Mouse (Mus musculus): ENCODE measurements around the gene Padi1. TPM values are rescaled to one million over a fixed set of nuclear protein-coding genes. Genes with fewer than 3 reads are reported as not detected.

Padi1 gene
- total RNA-seq, 1 experiment: 0.09 TPM

DNA sequence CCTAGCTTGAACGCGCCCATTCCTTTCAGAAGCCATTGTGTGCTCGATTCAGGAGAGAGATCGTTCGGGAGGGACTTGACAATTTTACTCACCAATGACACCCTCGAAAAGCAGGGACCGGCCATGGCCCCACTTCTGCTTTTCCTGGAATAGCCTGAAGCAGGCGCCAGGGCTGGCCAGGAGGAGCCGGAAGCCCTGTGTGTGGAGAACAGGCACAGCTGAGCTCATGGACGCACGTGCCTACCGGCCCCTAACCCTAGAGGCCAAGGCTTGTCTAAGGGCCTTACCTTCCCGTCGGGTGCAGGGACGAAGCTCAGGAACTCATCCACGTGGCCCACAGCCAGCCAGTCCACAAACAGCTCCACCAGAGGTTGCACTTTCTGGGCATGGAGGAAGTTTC is 54.5 kb downstream of the Padi1 start:
- H3K4me1 ChIP-seq (ENCODE audit: control insufficient read depth in 2 of 2, insufficient read depth in 2 of 2, low read length in 2 of 2, poor library complexity in 1 of 2): no peaks in the 10 kb centered on the region
- TF ChIP-seq ZNF384 (IDR thresholded peaks at IDR 0.05; ENCODE audit: low read depth, low read length) (no peak), MAFK (IDR thresholded peaks at IDR 0.05; ENCODE audit: insufficient read depth, low read depth, low read length) (no peak), ZC3H11A (IDR thresholded peaks at IDR 0.05; ENCODE audit: borderline replicate concordance, low read depth, low read length) (no peak), CHD2 (IDR thresholded peaks at IDR 0.05; ENCODE audit: low read depth, low read length) (no peak), HCFC1 (IDR thresholded peaks at IDR 0.05; ENCODE audit: borderline replicate concordance, insufficient read depth, low read length) (no peak)
- no peak overlapping the region for H3K4me3 ChIP-seq (ENCODE audit: insufficient read depth in 1 of 2, low read depth in 1 of 2, low read length in 2 of 2, poor library complexity in 1 of 2, severe bottlenecking in 1 of 2)
- H3K27ac ChIP-seq (ENCODE audit: insufficient read depth, low read depth, low read length, poor library complexity, severe bottlenecking): no peak overlapping the region
- no peak for DNase-seq (ENCODE audit: low read depth, low spot score)
- H3K36me3 ChIP-seq (ENCODE audit: control insufficient read depth, insufficient read depth, low read length, poor library complexity, severe bottlenecking): no peaks in the 10 kb centered on the region
- H3K9ac ChIP-seq (ENCODE audit: insufficient read depth, low read depth, low read length, poor library complexity, severe bottlenecking): no peak overlapping the region
- in situ Hi-C loops (cut with MboI; ENCODE audit: low sequenced_read_pairs in 2 of 2, unreplicated experiment in 2 of 2): loop anchor here in 1 of 2 experiments (5.0 kb wide), 1 partner anchor 111 kb away; no protein-coding TSS in a partner anchor
- H3K9me3 ChIP-seq (ENCODE audit: control insufficient read depth, insufficient read depth, low read depth, low read length): no peaks in the 10 kb centered on the region

DNA sequence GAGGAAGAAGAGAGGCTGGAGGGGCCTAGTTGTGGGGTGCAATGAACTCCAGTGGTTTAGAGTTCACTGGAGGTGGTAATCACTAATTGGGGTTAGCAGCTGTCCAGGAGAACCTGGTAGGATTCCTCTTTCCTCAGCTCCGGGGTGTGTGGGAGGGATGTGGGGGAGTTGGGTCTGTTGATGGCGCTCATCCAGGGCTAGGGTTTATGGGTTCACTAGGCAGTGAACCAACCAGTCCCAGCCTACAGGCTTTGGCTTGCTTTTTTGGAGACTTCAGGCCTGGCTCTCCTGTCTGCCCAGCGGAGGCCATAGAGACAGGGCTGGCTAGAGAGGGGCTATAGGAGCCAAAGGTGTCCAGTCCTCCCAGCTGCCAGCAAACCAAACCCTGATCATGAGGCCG is 55.6 kb downstream of the Padi1 start:
- no peak for DNase-seq (ENCODE audit: low read depth, low spot score)
- Histone ChIP-seq H3K4me1 (ENCODE audit: control insufficient read depth in 2 of 2, insufficient read depth in 2 of 2, low read length in 2 of 2, poor library complexity in 1 of 2) (no peaks in the 10 kb centered on the region), H3K9ac (ENCODE audit: insufficient read depth, low read depth, low read length, poor library complexity, severe bottlenecking) (no peak overlapping the region), H3K4me3 (ENCODE audit: insufficient read depth in 1 of 2, low read depth in 1 of 2, low read length in 2 of 2, poor library complexity in 1 of 2, severe bottlenecking in 1 of 2) (no peak overlapping the region), H3K9me3 (ENCODE audit: control insufficient read depth, insufficient read depth, low read depth, low read length) (no peaks in the 10 kb centered on the region), H3K27ac (ENCODE audit: insufficient read depth, low read depth, low read length, poor library complexity, severe bottlenecking) (no peak overlapping the region), H3K36me3 (ENCODE audit: control insufficient read depth, insufficient read depth, low read length, poor library complexity, severe bottlenecking) (no peaks in the 10 kb centered on the region)
- in situ Hi-C loops (cut with MboI; ENCODE audit: low sequenced_read_pairs in 2 of 2, unreplicated experiment in 2 of 2): loop anchor here in 1 of 2 experiments (5.0 kb wide), 1 partner anchor 112 kb away; no protein-coding TSS in a partner anchor
- TF ChIP-seq MAFK (IDR thresholded peaks at IDR 0.05; ENCODE audit: insufficient read depth, low read depth, low read length) (no peak), CHD2 (IDR thresholded peaks at IDR 0.05; ENCODE audit: low read depth, low read length) (no peak), HCFC1 (IDR thresholded peaks at IDR 0.05; ENCODE audit: borderline replicate concordance, insufficient read depth, low read length) (no peak)

DNA sequence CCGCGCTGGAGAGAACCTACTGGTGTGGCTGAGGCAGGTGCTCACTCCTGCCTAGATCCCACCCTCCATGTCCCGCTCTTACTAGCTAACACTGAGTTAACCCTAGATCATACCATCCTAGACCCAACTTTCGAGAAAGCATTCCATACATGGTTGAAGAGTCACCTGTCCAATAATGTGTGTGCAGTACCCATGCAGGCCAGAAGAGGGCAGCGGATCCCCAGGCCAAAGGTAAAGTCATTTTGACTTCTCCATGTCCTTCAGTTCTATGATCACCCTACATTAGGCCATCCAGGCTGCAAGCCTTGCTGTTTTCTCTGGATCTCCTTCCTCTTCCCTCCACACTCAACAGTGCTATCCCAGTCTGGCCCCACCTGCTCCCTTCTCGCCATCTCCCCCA is 56.6 kb downstream of the Padi1 start:
- H3K9ac ChIP-seq (ENCODE audit: insufficient read depth, low read depth, low read length, poor library complexity, severe bottlenecking): no peak overlapping the region
- DNase-seq (ENCODE audit: low read depth, low spot score): peak; percentile 79
- H3K4me1 ChIP-seq (ENCODE audit: control insufficient read depth in 2 of 2, insufficient read depth in 2 of 2, low read length in 2 of 2, poor library complexity in 1 of 2): no peaks in the 10 kb centered on the region
- H3K9me3 ChIP-seq (ENCODE audit: control insufficient read depth, insufficient read depth, low read depth, low read length): no peaks in the 10 kb centered on the region
- H3K27ac ChIP-seq (ENCODE audit: insufficient read depth, low read depth, low read length, poor library complexity, severe bottlenecking): no peak overlapping the region
- H3K36me3 ChIP-seq (ENCODE audit: control insufficient read depth, insufficient read depth, low read length, poor library complexity, severe bottlenecking): no peaks in the 10 kb centered on the region
- no peak for TF ChIP-seq ZNF384 (IDR thresholded peaks at IDR 0.05; ENCODE audit: low read depth, low read length)
- TF ChIP-seq MAFK (IDR thresholded peaks at IDR 0.05; ENCODE audit: insufficient read depth, low read depth, low read length): no peak
- TF ChIP-seq ZC3H11A (IDR thresholded peaks at IDR 0.05; ENCODE audit: borderline replicate concordance, low read depth, low read length): peak; percentile 69
- peak overlapping the region in 1 of 2 experiments; percentile 25; a peak in 1 of 4 replicates for H3K4me3 ChIP-seq (ENCODE audit: insufficient read depth in 1 of 2, low read depth in 1 of 2, low read length in 2 of 2, poor library complexity in 1 of 2, severe bottlenecking in 1 of 2)
- in situ Hi-C loops (cut with MboI; ENCODE audit: low sequenced_read_pairs in 2 of 2, unreplicated experiment in 2 of 2): no loop called here

DNA sequence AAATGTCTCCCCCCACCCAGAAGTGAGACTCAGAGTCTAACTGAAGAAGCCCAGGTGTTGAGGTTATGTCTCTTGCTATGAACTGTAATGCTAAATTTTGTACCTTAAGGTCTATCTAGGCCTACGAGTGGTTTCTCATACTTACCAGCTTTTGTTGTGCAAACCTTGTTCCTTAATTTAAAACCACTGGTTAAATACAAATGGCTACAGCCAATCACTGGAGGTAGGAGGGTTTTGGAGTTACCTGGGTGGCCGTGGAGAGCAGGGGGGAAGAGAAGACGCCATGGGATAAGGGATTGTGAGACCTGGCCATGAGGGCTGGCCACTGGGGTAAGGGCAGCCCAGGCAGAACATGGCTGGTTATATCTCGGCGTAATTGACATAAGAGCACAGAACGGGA is 57.3 kb downstream of the Padi1 start:
- TF ChIP-seq ZC3H11A (IDR thresholded peaks at IDR 0.05; ENCODE audit: borderline replicate concordance, low read depth, low read length) (no peak), MAFK (IDR thresholded peaks at IDR 0.05; ENCODE audit: insufficient read depth, low read depth, low read length) (no peak), CHD2 (IDR thresholded peaks at IDR 0.05; ENCODE audit: low read depth, low read length) (no peak), ZNF384 (IDR thresholded peaks at IDR 0.05; ENCODE audit: low read depth, low read length) (no peak), HCFC1 (IDR thresholded peaks at IDR 0.05; ENCODE audit: borderline replicate concordance, insufficient read depth, low read length) (no peak)
- H3K9ac ChIP-seq (ENCODE audit: insufficient read depth, low read depth, low read length, poor library complexity, severe bottlenecking): no peak overlapping the region
- H3K36me3 ChIP-seq (ENCODE audit: control insufficient read depth, insufficient read depth, low read length, poor library complexity, severe bottlenecking): no peaks in the 10 kb centered on the region
- no peak overlapping the region for H3K4me3 ChIP-seq (ENCODE audit: insufficient read depth in 1 of 2, low read depth in 1 of 2, low read length in 2 of 2, poor library complexity in 1 of 2, severe bottlenecking in 1 of 2)
- no peaks in the 10 kb centered on the region for H3K4me1 ChIP-seq (ENCODE audit: control insufficient read depth in 2 of 2, insufficient read depth in 2 of 2, low read length in 2 of 2, poor library complexity in 1 of 2)
- in situ Hi-C loops (cut with MboI; ENCODE audit: low sequenced_read_pairs in 2 of 2, unreplicated experiment in 2 of 2): no loop called here
- no peak for DNase-seq (ENCODE audit: low read depth, low spot score)
- no peak overlapping the region for H3K27ac ChIP-seq (ENCODE audit: insufficient read depth, low read depth, low read length, poor library complexity, severe bottlenecking)
- no peaks in the 10 kb centered on the region for H3K9me3 ChIP-seq (ENCODE audit: control insufficient read depth, insufficient read depth, low read depth, low read length)

DNA sequence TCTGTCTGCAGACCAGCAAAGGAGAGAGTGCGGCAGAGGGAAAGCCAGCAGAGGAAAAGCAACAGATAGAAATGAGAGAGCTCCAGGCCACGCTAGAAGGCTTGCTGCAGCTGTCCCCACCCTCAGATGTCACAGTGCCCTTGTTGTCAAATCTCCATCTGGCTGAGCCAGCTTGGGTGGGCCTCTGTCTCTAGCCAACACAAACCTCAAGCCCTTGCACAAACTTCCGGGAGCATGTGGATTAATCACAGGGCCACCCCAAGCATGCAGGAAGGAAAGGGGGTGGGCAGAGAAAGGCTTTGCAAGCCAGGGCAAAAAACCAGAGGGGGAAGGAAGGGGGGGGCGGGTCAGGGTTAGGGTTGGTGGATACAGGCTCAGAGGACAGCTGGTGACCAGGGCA is 58.2 kb downstream of the Padi1 start:
- Histone ChIP-seq H3K36me3 (ENCODE audit: control insufficient read depth, insufficient read depth, low read length, poor library complexity, severe bottlenecking) (no peaks in the 10 kb centered on the region), H3K9ac (ENCODE audit: insufficient read depth, low read depth, low read length, poor library complexity, severe bottlenecking) (no peak overlapping the region), H3K4me1 (ENCODE audit: control insufficient read depth in 2 of 2, insufficient read depth in 2 of 2, low read length in 2 of 2, poor library complexity in 1 of 2) (no peaks in the 10 kb centered on the region), H3K27ac (ENCODE audit: insufficient read depth, low read depth, low read length, poor library complexity, severe bottlenecking) (no peak overlapping the region), H3K9me3 (ENCODE audit: control insufficient read depth, insufficient read depth, low read depth, low read length) (no peaks in the 10 kb centered on the region), H3K4me3 (ENCODE audit: insufficient read depth in 1 of 2, low read depth in 1 of 2, low read length in 2 of 2, poor library complexity in 1 of 2, severe bottlenecking in 1 of 2) (no peak overlapping the region)
- in situ Hi-C loops (cut with MboI; ENCODE audit: low sequenced_read_pairs in 2 of 2, unreplicated experiment in 2 of 2): no loop called here
- no peak for TF ChIP-seq CHD2 (IDR thresholded peaks at IDR 0.05; ENCODE audit: low read depth, low read length)
- TF ChIP-seq ZNF384 (IDR thresholded peaks at IDR 0.05; ENCODE audit: low read depth, low read length): no peak
- no peak for TF ChIP-seq MAFK (IDR thresholded peaks at IDR 0.05; ENCODE audit: insufficient read depth, low read depth, low read length)
- TF ChIP-seq ZC3H11A (IDR thresholded peaks at IDR 0.05; ENCODE audit: borderline replicate concordance, low read depth, low read length): no peak
- TF ChIP-seq HCFC1 (IDR thresholded peaks at IDR 0.05; ENCODE audit: borderline replicate concordance, insufficient read depth, low read length): no peak
- no peak for DNase-seq (ENCODE audit: low read depth, low spot score)
